Mouse (Mus musculus): ENCODE measurements around the gene Acat3.

DNA sequence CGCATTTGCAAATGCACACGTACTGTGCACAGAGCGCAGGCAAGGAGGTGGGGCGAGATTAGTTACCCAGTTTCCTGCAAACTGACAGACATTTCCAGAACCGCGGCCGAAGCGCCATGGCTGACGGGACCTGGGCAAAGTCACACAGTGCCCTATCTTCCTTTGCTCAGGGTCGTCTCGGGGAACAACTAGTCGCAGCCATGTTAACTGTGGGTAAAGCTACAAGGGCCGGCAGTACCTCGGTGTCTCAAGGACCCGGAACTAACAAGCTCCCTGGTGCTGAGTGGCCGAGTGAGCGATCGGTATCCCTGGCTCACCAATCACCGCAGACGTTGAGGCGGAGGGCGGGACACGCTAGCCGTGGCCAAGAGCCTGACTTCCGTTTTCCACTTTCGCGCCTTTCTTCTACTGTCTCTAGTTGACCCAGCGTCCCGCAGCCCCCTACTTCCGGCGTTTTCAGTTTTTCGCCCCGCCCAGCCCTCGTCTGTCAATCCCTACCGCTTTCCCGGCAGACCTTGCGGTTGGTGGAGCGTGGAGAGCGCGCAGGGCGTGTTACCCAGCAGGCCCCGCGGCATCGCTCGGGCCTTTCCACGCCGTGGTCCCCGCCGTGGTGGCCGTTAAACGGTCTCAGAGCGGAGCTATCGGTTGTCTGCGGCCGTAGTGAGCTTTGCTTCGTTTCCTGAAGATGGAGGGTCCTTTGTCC, 24.4 kb downstream of the Acat3 start, which contains the start of gene Mrpl18:
- TF ChIP-seq HCFC1 (IDR thresholded peaks at IDR 0.05; ENCODE audit: borderline replicate concordance, insufficient read depth, low read length) (peak; percentile 79), ZNF384 (IDR thresholded peaks at IDR 0.05; ENCODE audit: low read depth, low read length) (no peak), CHD2 (IDR thresholded peaks at IDR 0.05; ENCODE audit: low read depth, low read length) (peak; percentile 74; the same call in 1 of the 2 replicates)
